Mouse (Mus musculus) yolk sac, embryonic 10.5 days (tissue): ENCODE results near the gene Ccsap.

Source experiments
- DNase-seq: peaks from one replicate; pipeline ENCODE4 v3.0.0-alpha.2; 2017; ENCODE audit warnings: low spot score

Gene Ccsap

GRCm38 (mm10) chr8:123805209-123805717, 54.7 kb downstream of the Ccsap start:
- DNase-seq, result no peak

- no peak for DNase-seq
Measured at GRCm38 (mm10) chr8:123804586-123804985, 55.4 kb downstream of the Ccsap start.

- no peak for DNase-seq
Measured at GRCm38 (mm10) chr8:123803639-123804038, 56.4 kb downstream of the Ccsap start.

- no peak for DNase-seq
Measured at GRCm38 (mm10) chr8:123801538-123801937, 58.5 kb downstream of the Ccsap start.

- DNase-seq, result no peak
Measured at GRCm38 (mm10) chr8:123800867-123801266, 59.1 kb downstream of the Ccsap start.

- DNase-seq, result no peak
Measured at GRCm38 (mm10) chr8:123799885-123800284, 60.1 kb downstream of the Ccsap start.

- peak; percentile 70 for DNase-seq
Measured at GRCm38 (mm10) chr8:123799434-123799833, 60.6 kb downstream of the Ccsap start.

GRCm38 (mm10) chr8:123797928-123798327, 62.1 kb downstream of the Ccsap start:
- DNase-seq, result no peak

GRCm38 (mm10) chr8:123796758-123797157, 63.3 kb downstream of the Ccsap start:
- peak; percentile 88 for DNase-seq

GRCm38 (mm10) chr8:123794766-123795165, 65.2 kb downstream of the Ccsap start:
- no peak for DNase-seq

GRCm38 (mm10) chr8:123793900-123794299, 66.1 kb downstream of the Ccsap start:
- no peak for DNase-seq

GRCm38 (mm10) chr8:123791845-123792225, 68.2 kb downstream of the Ccsap start:
- DNase-seq, result no peak

GRCm38 (mm10) chr8:123791101-123791844, 68.7 kb downstream of the Ccsap start:
- no peak for DNase-seq
